Mouse (Mus musculus) limb, embryonic 15.5 days (tissue): ENCODE results near the gene Tifa. TPM values are rescaled to one million over a fixed set of nuclear protein-coding genes. Genes with fewer than 3 reads are reported as not detected.
A peak's percentile ranks its signal among the peaks of the same experiment; 100 is the strongest.

Experiments used
- ATAC-seq: fragments of 200-750 bp; cut with Nextera tagmentation; 2 replicates; pipeline ENCODE4 v1.8.0; 2017; ENCODE audit warnings: low read depth, moderate TSS enrichment; ENCODE audit not compliant: insufficient number of reproducible peaks, low FRiP score, low TSS enrichment
- H3K27ac ChIP-seq: fragments of 300-500 bp; sonication (generic); 2 replicates; pipeline ENCODE4 v1.5.1; 2015; ENCODE audit warnings: moderate library complexity, mild to moderate bottlenecking, inconsistent platforms
- H3K27me3 ChIP-seq: fragments of 300-500 bp; sonication (generic); 2 replicates; pipeline ENCODE4 v1.6.1; 2015; ENCODE audit warnings: inconsistent platforms
- H3K36me3 ChIP-seq: fragments of 300-500 bp; sonication (generic); 2 replicates; pipeline ENCODE4 v1.6.1; 2015; ENCODE audit warnings: inconsistent platforms
- H3K4me1 ChIP-seq: fragments of 300-500 bp; sonication (generic); 2 replicates; pipeline ENCODE4 v1.6.1; 2015; ENCODE audit warnings: inconsistent platforms
- H3K4me2 ChIP-seq: fragments of 300-500 bp; sonication (generic); 2 replicates; pipeline ENCODE4 v1.6.1; 2015; ENCODE audit warnings: mild to moderate bottlenecking, inconsistent platforms
- H3K4me3 ChIP-seq: fragments of 300-500 bp; sonication (generic); 2 replicates; pipeline ENCODE4 v1.5.1; 2015; ENCODE audit warnings: mild to moderate bottlenecking, inconsistent platforms
- H3K9ac ChIP-seq: fragments of 300-500 bp; sonication (generic); 2 replicates; pipeline ENCODE4 v1.6.1; 2015; ENCODE audit warnings: inconsistent platforms
- H3K9me3 ChIP-seq: fragments of 300-500 bp; sonication (generic); 2 replicates; pipeline ENCODE4 v1.6.1; 2016; ENCODE audit warnings: inconsistent platforms
- WGBS: fragments of 180-500 bp; shearing (Covaris S2); methylation state at CpG from one replicate; pipeline ENCODE4 v1.1.7; 2015; 5-methylcytosine and 5-hydroxymethylcytosine counted together
- polyA plus RNA-seq: library from polyadenylated mRNA; unstranded; fragments of >200 nt; fragmentation: Nextera tagmentation; extraction: Ambion mirVana; gene quantifications from 2 replicates; pipeline ENCODE4 v1.2.1, GENCODE M21; 2015

Gene Tifa
- polyA plus RNA-seq, 1 experiment from 2014 or later = 3.3 TPM

DNA sequence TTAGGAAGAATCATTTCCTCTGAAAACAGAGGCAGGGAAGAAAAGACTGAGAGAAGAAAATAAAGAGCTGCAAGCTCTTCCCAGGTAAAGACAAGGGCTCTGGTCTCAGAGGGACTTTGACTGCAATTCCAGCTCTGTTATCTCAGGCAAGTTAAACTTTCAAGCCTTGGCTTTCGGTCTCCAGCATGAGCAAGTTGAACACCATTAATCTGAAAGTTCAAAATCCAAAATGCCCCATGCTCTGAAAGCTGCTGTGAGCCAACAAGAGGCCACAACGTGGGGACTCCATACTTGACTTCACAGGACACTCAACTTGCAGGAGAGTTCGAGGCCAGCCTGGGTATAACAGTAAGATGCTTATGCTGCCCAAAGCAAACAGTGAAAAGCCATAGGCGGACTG is 44.4 kb downstream of the Tifa start:
- Histone ChIP-seq H3K36me3 (no peaks in the 10 kb centered on the region; the same call in 1 of the 2 replicates), H3K4me2 (no peak overlapping the region), H3K9me3 (no peaks in the 10 kb centered on the region), H3K4me1 (peaks cover 14% of the 10 kb centered on the region; the same call in 1 of the 2 replicates), H3K4me3 (no peak overlapping the region), H3K9ac (no peak overlapping the region), H3K27ac (no peak overlapping the region), H3K27me3 (no peaks in the 10 kb centered on the region)
- ATAC-seq = no peak
- WGBS = 88% methylated on average over 4 of the region's 4 CpGs

- Histone ChIP-seq H3K27me3 (no peaks in the 10 kb centered on the region), H3K4me2 (no peak overlapping the region), H3K4me1 (peaks cover 14% of the 10 kb centered on the region; the same call in 1 of the 2 replicates), H3K36me3 (no peaks in the 10 kb centered on the region; the same call in 1 of the 2 replicates), H3K9me3 (no peaks in the 10 kb centered on the region), H3K27ac (no peak overlapping the region), H3K9ac (no peak overlapping the region), H3K4me3 (no peak overlapping the region)
- ATAC-seq = no peak
- WGBS = 79% methylated on average over 6 of the region's 6 CpGs
Measured at GRCm38 (mm10) chr3:127835594-127835993, 46.0 kb downstream of the Tifa start.

DNA sequence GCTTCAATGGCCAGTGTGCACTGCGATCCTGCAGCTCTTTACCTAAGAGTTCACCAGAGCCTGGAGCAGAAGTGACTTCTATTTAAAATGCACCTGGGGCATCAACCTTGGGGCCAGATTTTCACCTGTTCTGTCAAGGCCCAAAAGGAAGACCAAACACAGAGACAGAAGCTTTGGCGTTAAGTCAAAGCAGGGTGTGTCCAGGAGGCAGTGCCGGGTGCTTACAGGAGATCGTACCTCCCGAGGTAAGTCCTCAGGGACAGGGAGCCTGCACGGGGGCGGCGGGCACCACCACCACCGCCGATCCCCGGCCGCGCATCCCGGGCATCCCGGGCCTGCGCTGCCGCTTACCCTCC is 47.2 kb downstream of the Tifa start:
- 2% methylated on average over 17 of the region's 17 CpGs for WGBS
- H3K4me3 ChIP-seq = peak overlapping the region; percentile 90
- H3K27me3 ChIP-seq = no peaks in the 10 kb centered on the region
- no peaks in the 10 kb centered on the region for H3K9me3 ChIP-seq
- H3K9ac ChIP-seq = peak overlapping the region; percentile 86
- no peak for ATAC-seq
- peak overlapping the region; percentile 95 for H3K27ac ChIP-seq
- H3K4me1 ChIP-seq = peaks cover 14% of the 10 kb centered on the region; the same call in 1 of the 2 replicates
- peak overlapping the region; percentile 69 for H3K4me2 ChIP-seq
- H3K36me3 ChIP-seq = no peaks in the 10 kb centered on the region; the same call in 1 of the 2 replicates

DNA sequence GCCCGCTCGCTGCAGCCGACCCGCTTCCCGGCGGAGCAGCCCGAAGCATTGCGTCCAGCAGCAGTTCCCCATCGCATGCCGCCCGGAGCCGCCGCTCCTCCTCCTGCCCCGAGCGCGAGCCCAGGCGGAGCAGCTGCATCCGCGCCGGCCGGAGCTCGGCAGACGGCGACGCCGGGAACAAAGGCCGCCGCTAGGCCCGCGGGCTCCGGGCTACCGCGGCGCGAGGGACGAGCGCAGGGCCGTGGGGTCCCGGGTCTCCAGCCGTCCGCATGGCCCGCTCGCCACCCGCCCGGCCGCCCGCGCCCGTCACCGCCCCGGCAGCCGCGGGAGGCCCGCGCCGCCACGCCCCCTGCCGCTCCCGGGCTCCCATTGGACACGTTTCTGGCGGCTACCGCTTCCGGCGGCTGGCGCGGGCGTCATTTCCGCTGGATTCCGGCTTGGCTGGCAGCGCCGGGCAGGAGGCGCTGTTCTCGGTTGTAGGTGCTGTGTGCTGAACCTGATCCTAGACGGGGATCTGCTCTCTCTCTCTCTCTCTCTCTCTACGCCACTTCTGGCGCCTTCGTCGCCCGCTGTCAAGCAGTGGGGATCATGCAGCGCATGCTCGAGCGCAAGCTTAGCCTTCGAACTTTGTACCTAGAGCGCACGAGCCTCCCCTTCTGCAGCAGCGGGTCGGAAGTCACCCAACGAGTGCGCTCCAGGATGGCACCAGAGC is 47.7 kb downstream of the Tifa start, which contains the start of gene Ap1ar:
Ap1ar (minus strand) TSS at position 370 of the 712 bp plus-strand sequence.
- Histone ChIP-seq H3K27me3 (no peaks in the 10 kb centered on the region), H3K4me3 (peak within 1 kb of the TSS; percentile 90), H3K4me2 (peak within 1 kb of the TSS; percentile 69), H3K36me3 (no peaks in the 10 kb centered on the region; the same call in 1 of the 2 replicates), H3K27ac (peak within 1 kb of the TSS; percentile 95), H3K4me1 (peaks cover 15% of the 10 kb centered on the region; the same call in 1 of the 2 replicates), H3K9ac (peak within 1 kb of the TSS; percentile 86), H3K9me3 (no peaks in the 10 kb centered on the region)
- WGBS = under 1% methylated on average over 73 of the region's 89 CpGs
- ATAC-seq = peak; percentile 93

DNA sequence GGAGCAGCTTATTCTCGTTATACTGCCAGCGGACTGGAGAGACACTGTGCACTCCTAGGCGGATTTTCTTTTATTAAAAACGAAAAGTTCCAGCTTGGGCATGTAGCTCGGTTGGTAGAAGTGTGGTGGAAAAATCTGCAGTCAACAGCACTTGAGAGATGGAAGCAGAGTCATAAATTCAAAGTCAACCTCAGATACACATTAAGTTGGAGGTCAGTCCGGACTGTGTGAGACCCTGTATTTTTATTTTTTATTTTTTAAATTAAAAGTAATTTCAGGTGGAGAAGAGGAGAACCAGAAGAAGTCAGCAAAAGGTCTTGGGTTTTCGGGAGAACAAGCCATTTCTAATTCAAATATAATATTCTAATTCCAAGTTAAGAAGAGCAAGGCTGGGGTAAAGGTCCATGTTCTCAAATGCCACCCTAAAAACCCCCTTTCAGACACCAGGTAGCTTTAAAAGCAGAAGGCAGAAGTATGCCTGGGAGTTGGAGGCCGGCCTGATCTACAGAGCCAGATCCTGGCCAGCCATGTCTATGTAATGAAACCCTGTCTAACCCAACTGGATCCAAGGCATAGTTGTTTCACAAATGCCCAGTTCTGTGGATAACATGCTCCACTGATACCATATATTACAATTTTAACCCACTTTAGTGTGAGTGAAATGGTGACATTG is 48.5 kb downstream of the Tifa start:
- 29% methylated on average over 8 of the region's 8 CpGs for WGBS
- Histone ChIP-seq H3K27ac (peak overlapping the region; percentile 95), H3K9me3 (no peaks in the 10 kb centered on the region), H3K4me2 (peak overlapping the region; percentile 69), H3K36me3 (no peaks in the 10 kb centered on the region; the same call in 1 of the 2 replicates), H3K4me1 (peaks cover 16% of the 10 kb centered on the region; the same call in 1 of the 2 replicates), H3K9ac (peak overlapping the region; percentile 33; the same call in 1 of the 2 replicates), H3K4me3 (peak overlapping the region; percentile 90), H3K27me3 (no peaks in the 10 kb centered on the region)
- ATAC-seq = no peak

DNA sequence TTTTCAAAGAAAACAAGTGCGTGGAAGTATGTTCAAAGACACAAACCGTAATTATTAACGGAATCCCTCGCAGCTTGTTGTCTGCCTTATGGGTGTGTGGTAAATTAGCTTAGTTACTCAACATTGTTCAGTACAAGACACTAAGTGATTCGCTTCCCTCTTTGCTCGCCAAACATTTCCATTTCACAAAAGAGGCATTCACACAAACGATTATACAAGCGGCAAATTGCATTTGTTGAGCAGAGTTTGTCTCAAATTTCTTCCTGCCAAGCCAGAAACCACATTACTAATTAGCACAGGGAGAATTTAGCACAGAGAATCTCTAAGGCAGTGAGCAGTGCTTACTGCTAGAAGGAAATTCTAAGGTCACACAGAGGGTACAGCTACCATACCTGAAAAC is 52.3 kb downstream of the Tifa start:
- Histone ChIP-seq H3K4me1 (peaks cover 8% of the 10 kb centered on the region; the same call in 1 of the 2 replicates), H3K27me3 (no peaks in the 10 kb centered on the region), H3K36me3 (no peaks in the 10 kb centered on the region), H3K4me2 (no peak overlapping the region), H3K9me3 (no peaks in the 10 kb centered on the region), H3K9ac (no peak overlapping the region), H3K4me3 (no peak overlapping the region), H3K27ac (no peak overlapping the region)
- 74% methylated on average over 8 of the region's 8 CpGs for WGBS
- ATAC-seq = no peak

GRCm38 (mm10) chr3:127843324-127843940 is 53.8 kb downstream of the Tifa start:
- H3K36me3 ChIP-seq = no peaks in the 10 kb centered on the region
- no peak overlapping the region for H3K9ac ChIP-seq
- no peak overlapping the region for H3K27ac ChIP-seq
- no peaks in the 10 kb centered on the region for H3K9me3 ChIP-seq
- 66% methylated on average over 2 of the region's 2 CpGs for WGBS
- no peaks in the 10 kb centered on the region for H3K27me3 ChIP-seq
- H3K4me2 ChIP-seq = no peak overlapping the region
- H3K4me1 ChIP-seq = 0 out of 2 replicates have a peak, but pooled peaks cover 3% of the 10 kb centered on the region
- H3K4me3 ChIP-seq = no peak overlapping the region
- no peak for ATAC-seq

DNA sequence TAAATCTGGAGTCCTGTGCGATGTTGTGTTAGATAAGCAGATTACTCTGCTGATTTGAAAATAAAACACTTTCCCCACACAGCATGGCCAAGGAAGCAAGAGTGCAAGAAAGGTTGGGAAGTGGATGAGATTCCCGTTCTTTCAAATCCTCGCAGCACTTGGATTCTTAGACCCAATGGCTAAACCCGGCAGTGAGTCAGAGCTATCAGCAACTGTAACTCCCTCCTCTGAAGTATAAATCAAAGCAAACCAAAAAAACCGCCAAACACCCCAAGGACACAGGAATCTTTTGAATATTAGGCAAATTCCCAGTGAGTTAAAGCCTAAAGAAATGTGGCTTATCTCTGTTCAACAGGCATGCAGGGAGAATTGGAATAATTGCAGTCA is 54.3 kb downstream of the Tifa start:
- no peak overlapping the region for H3K9ac ChIP-seq
- 0 out of 2 replicates have a peak, but pooled peaks cover 3% of the 10 kb centered on the region for H3K4me1 ChIP-seq
- ATAC-seq = no peak
- H3K4me3 ChIP-seq = no peak overlapping the region
- no peaks in the 10 kb centered on the region for H3K9me3 ChIP-seq
- no peaks in the 10 kb centered on the region for H3K36me3 ChIP-seq
- H3K4me2 ChIP-seq = no peak overlapping the region
- H3K27ac ChIP-seq = no peak overlapping the region
- WGBS = 72% methylated on average over 5 of the region's 5 CpGs
- no peaks in the 10 kb centered on the region for H3K27me3 ChIP-seq

GRCm38 (mm10) chr3:127848088-127848808 is 58.6 kb downstream of the Tifa start:
- Histone ChIP-seq H3K4me2 (no peak overlapping the region), H3K9me3 (no peaks in the 10 kb centered on the region), H3K9ac (no peak overlapping the region), H3K4me3 (no peak overlapping the region), H3K27ac (no peak overlapping the region), H3K36me3 (no peaks in the 10 kb centered on the region), H3K27me3 (no peaks in the 10 kb centered on the region), H3K4me1 (no peaks in the 10 kb centered on the region)
- no peak for ATAC-seq
- 70% methylated on average over 11 of the region's 11 CpGs for WGBS

DNA sequence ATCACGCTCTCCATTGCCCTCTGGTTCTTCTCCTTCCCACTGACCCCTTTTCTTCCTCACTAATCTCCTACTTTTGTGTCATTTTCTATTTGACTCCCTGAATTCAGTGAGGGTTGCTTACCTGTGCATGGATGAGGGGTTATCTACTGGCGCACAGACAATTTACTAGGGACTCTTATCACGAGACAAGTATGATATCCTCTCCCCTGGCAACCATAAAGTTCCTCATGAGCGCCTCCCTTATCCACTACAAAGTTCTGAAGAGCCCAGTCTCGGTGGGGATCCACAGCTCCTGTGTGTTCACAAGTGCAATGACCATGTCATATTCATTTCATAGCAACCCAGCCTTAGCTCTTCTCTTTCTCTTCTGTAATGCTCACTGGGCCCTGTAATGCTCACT is 60.3 kb downstream of the Tifa start:
- H3K4me3 ChIP-seq = no peak overlapping the region
- H3K27me3 ChIP-seq = no peaks in the 10 kb centered on the region
- no peak overlapping the region for H3K27ac ChIP-seq
- no peaks in the 10 kb centered on the region for H3K9me3 ChIP-seq
- no peaks in the 10 kb centered on the region for H3K4me1 ChIP-seq
- no peak for ATAC-seq
- no peaks in the 10 kb centered on the region for H3K36me3 ChIP-seq
- 83% methylated on average over 5 of the region's 5 CpGs for WGBS
- no peak overlapping the region for H3K9ac ChIP-seq
- no peak overlapping the region for H3K4me2 ChIP-seq

- ATAC-seq = no peak
- Histone ChIP-seq H3K27ac (no peak overlapping the region), H3K27me3 (no peaks in the 10 kb centered on the region), H3K9ac (no peak overlapping the region), H3K4me3 (no peak overlapping the region), H3K36me3 (no peaks in the 10 kb centered on the region), H3K9me3 (no peaks in the 10 kb centered on the region), H3K4me1 (no peaks in the 10 kb centered on the region), H3K4me2 (no peak overlapping the region)
- WGBS = 60% methylated on average over 9 of the region's 9 CpGs
Measured at GRCm38 (mm10) chr3:127850776-127851646, 61.4 kb downstream of the Tifa start.
